Mouse (Mus musculus): ENCODE measurements around the gene Gimap5.

GRCm38 (mm10) chr6:48745959-48746889 lies at the start of gene Gimap5:
- TF ChIP-seq CTCF (IDR thresholded peaks at IDR 0.05; ENCODE audit: borderline replicate concordance, insufficient read depth, low read length) = no peak
- no peak for TF ChIP-seq POLR2A (IDR thresholded peaks at IDR 0.05; ENCODE audit: low read depth, low read length)
